Mouse (Mus musculus): ENCODE results near the gene Mbd3.
A peak's percentile ranks its signal among the peaks of the same experiment; 100 is the strongest.

Mbd3 gene

DNA sequence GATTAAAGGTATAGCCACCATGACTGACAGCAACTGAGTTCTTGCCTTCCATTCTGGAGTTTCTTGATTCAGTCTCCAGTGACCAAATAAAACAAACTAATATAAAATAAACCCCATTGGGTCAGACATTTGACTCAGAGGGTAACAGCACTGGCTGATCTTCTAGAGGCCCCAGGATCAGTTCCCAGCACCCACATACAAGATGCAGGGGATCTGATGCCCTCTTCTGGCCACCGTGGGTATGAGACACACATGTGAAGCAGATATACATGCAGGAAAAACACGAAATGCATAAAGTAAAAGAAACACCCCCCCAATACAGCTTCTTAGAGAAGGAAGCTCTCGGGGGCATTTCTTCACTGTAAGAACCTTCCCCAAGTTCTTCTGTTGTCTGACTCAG is 25.7 kb upstream of the Mbd3 start:
- no peak for DNase-seq (ENCODE audit: extremely low read depth, low read depth)

DNA sequence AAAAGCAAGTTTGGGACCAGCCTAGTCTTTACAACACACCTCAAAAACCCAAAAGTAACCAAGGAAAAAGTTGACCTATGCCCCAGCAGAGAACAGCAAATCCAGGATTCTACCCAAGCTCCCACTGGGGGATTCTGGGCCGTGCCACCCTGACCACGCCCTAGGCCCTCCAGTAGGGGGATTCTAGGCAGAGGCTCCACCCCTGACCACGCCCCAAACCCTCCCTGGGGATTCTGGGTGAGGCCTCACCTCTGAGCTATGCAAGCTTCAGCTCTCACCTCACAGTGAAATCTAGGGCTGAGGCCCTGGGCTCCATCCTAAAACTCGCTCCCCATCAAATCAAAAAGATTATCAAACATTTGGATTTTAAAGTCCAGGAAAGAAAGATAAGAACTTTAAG is 24.2 kb upstream of the Mbd3 start:
- DNase-seq (ENCODE audit: extremely low read depth, low read depth), result no peak

- DNase-seq (ENCODE audit: extremely low read depth, low read depth), result peak; percentile 74
Observed at GRCm38 (mm10) chr10:80421651-80422472, 22.5 kb upstream of the Mbd3 start.

DNA sequence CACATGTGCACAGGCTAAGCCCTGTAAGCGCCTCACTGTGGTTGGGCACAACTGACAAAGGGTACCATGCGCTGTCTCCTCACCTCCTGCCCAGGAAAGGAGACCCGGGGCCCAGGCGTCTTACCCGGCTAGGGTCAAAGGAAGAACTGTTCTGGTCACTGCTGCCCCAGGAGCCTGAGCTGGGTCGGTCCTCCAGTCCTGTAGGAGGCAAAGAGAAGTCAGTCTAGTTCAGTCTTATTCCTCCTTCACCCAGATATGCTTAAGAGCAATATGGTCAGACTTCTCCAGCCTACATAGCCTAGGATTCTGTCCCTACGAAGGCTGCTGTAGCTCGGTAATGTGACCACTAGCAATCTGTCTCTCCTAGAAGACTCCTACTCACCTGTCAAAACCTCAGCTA is 21.9 kb upstream of the Mbd3 start:
- no peak for DNase-seq (ENCODE audit: extremely low read depth, low read depth)

- DNase-seq (ENCODE audit: extremely low read depth, low read depth), result no peak
Observed at GRCm38 (mm10) chr10:80420729-80421128, 21.4 kb upstream of the Mbd3 start.

DNA sequence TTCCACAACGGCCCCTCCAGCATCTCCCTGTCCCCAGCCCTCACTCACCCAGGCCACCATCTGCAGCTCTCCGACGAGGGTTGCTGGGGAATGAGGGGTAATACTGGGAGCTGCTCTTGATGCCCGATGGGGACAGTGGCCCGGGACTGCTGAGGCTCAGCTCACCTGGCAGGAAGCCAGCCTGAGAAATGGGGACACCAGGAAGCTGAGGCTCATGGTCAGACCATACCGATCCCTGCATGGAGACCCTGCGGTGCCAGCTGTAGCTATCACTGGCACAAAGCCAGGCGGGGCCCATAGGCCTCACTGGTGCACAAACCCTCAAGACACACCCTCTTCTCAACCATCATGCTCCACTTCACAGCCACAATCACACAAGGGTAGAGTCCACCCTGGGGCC is 20.1 kb upstream of the Mbd3 start:
- no peak for DNase-seq (ENCODE audit: extremely low read depth, low read depth)

DNA sequence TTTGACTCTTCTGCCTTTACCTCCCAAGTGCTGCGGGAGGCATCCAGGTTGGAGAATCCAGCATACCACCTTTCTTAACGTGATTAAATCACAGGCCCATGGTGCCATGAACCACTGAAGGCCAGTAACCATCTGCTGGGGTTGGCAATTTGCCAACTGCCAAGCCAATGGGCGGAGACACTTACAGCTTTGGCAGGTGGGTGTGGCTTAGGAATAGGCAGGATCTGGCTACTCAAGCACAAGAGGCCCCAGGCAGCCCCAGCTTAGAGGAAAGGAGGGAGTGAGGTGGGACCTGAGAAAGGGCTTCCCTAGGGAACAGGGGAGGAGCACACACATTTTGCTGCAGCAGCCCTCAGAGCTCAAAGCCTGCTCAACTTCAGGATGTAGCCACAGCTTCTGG is 19.0 kb upstream of the Mbd3 start:
- no peak for DNase-seq (ENCODE audit: extremely low read depth, low read depth)

GRCm38 (mm10) chr10:80417841-80418240 is 18.5 kb upstream of the Mbd3 start:
- DNase-seq (ENCODE audit: extremely low read depth, low read depth), result no peak

GRCm38 (mm10) chr10:80417371-80417770 is 18.0 kb upstream of the Mbd3 start:
- no peak for DNase-seq (ENCODE audit: extremely low read depth, low read depth)

DNA sequence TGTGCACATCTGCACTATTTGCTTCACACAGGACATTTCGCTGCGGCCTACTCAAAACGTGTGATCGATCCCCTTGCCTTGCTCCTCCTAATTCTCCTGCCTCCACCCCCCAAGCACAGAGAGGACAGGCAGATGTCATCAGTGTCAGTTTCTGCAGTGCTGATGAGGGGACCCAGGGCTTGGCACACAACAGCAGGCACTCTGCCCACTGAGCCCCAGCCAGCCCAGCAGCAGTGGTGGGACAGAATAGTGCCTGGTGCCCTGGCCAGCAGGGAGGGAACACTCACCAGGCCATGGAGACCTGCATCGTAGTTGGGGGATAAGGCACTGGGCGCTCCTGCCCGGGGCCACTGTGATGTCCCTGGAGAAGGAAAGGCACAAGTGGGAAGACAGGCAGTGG is 16.2 kb upstream of the Mbd3 start:
- no peak for DNase-seq (ENCODE audit: extremely low read depth, low read depth)

GRCm38 (mm10) chr10:80412656-80413541 is 13.5 kb upstream of the Mbd3 start:
- DNase-seq (ENCODE audit: extremely low read depth, low read depth), result no peak

GRCm38 (mm10) chr10:80407924-80408323 is 8.6 kb upstream of the Mbd3 start:
- no peak for DNase-seq (ENCODE audit: extremely low read depth, low read depth)

GRCm38 (mm10) chr10:80406684-80407501 is 7.5 kb upstream of the Mbd3 start, which contains the start of gene Uqcr11:
Gene Uqcr11 (minus strand): TSS chr10:80406830.
- DNase-seq (ENCODE audit: extremely low read depth, low read depth), result peak; percentile 84

DNA sequence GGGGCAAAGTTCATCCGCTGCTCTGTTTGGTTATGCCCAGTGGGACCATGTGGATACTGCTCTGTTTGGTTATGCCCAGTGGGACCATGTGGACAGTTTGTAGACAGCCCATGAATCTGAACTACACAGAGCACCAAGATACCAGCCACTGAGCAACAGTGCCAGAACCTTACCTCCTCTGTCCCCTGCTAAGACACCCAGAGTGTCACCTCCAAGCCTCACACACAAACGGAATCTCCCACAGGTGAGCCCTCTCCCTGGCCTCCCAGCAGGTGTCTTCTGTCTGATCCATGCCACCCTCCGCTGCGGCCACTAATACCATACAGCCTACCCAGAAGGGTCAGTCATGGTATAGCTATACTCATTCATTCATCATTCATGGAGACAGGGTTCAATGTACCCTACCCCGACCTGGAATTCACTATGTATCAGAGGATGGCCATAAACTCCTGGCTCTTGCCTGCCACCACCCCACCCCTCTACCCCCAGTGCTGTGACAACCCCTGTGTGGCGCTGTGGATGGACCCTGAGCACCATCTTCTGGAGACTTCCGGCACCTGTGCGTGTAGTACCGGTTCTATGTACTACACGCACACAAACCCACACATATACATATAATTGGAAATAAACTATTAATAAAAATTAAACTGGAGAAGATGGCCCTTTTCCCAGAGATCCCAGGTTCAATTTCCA is 6.3 kb upstream of the Mbd3 start:
- no peak for DNase-seq (ENCODE audit: extremely low read depth, low read depth)

DNA sequence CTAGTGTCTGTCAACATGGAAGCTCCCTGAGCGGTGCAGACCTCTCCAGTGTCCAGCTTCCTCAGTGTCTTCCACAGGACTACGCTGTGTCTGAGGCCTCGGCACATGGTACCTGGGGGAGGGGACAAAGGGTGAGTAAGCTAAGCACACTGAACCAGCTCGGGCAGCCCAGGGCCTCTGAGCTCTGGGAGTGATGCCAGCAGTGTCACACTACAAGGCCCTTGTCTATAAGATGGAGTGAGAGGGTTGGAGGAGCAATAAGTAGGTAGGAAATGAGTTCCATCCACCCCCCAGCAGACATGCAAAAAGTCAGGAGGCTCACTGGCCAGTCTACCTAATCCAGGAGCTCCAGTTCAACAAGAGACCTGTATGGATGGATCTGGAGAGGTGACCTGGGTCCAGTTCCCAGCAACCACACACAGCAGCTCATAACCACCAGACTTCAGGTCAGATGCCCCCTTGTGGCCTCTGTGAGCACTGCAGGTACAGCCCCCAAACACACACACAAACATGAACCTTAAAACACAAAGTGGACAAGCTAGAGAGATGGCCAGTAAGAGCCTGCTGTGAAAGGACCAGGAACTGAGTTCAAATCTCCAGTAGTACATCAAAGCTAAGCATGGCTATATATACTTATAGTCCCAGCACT is 3.8 kb upstream of the Mbd3 start:
- DNase-seq (ENCODE audit: extremely low read depth, low read depth), result no peak

- no peak for DNase-seq (ENCODE audit: extremely low read depth, low read depth)
Observed at GRCm38 (mm10) chr10:80400704-80401161, 1.4 kb upstream of the Mbd3 start.

GRCm38 (mm10) chr10:80399973-80400703 is 788 bp upstream of the Mbd3 start:
- DNase-seq (ENCODE audit: extremely low read depth, low read depth), result no peak

DNA sequence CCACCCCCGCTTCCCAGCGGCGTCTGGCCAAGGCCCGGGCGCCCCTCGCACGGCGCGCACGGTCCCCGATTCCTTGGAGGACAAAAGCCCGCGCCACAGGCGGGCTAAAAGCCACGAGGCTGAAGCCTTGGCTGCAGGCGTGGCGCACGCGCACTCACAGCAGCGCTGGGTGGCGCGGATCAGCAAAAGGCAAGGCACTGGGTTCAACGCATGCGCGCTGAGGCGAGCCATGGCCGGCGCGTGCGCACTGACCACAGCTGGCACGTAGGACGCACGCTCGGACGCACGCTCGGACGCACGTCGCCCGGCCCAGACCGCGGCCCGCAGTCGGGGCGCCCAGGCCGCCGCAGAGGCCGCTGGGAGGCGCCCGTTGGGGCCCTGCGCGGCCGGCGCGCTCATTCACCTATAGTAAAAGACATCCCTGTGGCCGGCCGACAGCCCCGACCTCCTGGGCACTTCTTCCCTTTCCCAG is 595 bp downstream of the Mbd3 start:
- DNase-seq (ENCODE audit: extremely low read depth, low read depth), result peak; percentile 88

GRCm38 (mm10) chr10:80398174-80398535 is 1.2 kb downstream of the Mbd3 start:
- no peak for DNase-seq (ENCODE audit: extremely low read depth, low read depth)
